Mouse (Mus musculus): Measurements from ENCODE around the gene Atat1. TPM values are rescaled to one million over a fixed set of nuclear protein-coding genes. Genes with fewer than 3 reads are reported as not detected.

Gene Atat1
- polyA plus RNA-seq, 1 experiment from 2014 or later = 421 TPM

GRCm38 (mm10) chr17:35927471-35927870 is 17.6 kb upstream of the Atat1 start:
- 75% methylated on average over 1 of the region's 1 CpGs for WGBS
- H3K36me3 ChIP-seq = peaks cover 79% of the 10 kb centered on the region
- H3K27me3 ChIP-seq = no peaks in the 10 kb centered on the region
- no peak for ATAC-seq (replicated peaks)
- no peak overlapping the region for H3K27ac ChIP-seq (replicated peaks)
- H3K4me1 ChIP-seq = no peaks in the 10 kb centered on the region
- no peak overlapping the region for H3K9ac ChIP-seq (replicated peaks)
- no peak overlapping the region for H3K4me2 ChIP-seq (replicated peaks)
- H3K9me3 ChIP-seq = no peaks in the 10 kb centered on the region
- H3K4me3 ChIP-seq = no peak overlapping the region

- no peak overlapping the region for H3K4me3 ChIP-seq
- H3K36me3 ChIP-seq = peaks cover 48% of the 10 kb centered on the region
- WGBS = 92% methylated on average over 4 of the region's 4 CpGs
- H3K9ac ChIP-seq (replicated peaks) = no peak overlapping the region
- H3K27me3 ChIP-seq = no peaks in the 10 kb centered on the region
- no peak overlapping the region for H3K27ac ChIP-seq (replicated peaks)
- H3K4me2 ChIP-seq (replicated peaks) = no peak overlapping the region
- ATAC-seq (replicated peaks) = no peak
- H3K4me1 ChIP-seq = peaks cover 31% of the 10 kb centered on the region
- H3K9me3 ChIP-seq = no peaks in the 10 kb centered on the region
These were observed 13.4 kb upstream of the Atat1 start for GRCm38 (mm10) chr17:35923281-35923680.

GRCm38 (mm10) chr17:35922566-35922965 is 12.7 kb upstream of the Atat1 start:
- H3K9me3 ChIP-seq = no peaks in the 10 kb centered on the region
- H3K9ac ChIP-seq (replicated peaks) = no peak overlapping the region
- H3K4me3 ChIP-seq = no peak overlapping the region
- no peak for ATAC-seq (replicated peaks)
- H3K36me3 ChIP-seq = peaks cover 41% of the 10 kb centered on the region
- H3K27ac ChIP-seq (replicated peaks) = no peak overlapping the region; the same call in 1 of the 2 replicates
- H3K4me1 ChIP-seq = peaks cover 31% of the 10 kb centered on the region
- WGBS = 93% methylated on average over 3 of the region's 3 CpGs
- no peaks in the 10 kb centered on the region for H3K27me3 ChIP-seq
- no peak overlapping the region for H3K4me2 ChIP-seq (replicated peaks)

- H3K4me1 ChIP-seq = peaks cover 31% of the 10 kb centered on the region
- no peak overlapping the region for H3K4me2 ChIP-seq (replicated peaks)
- WGBS = 80% methylated on average over 4 of the region's 4 CpGs
- ATAC-seq (replicated peaks) = no peak
- no peak overlapping the region for H3K4me3 ChIP-seq
- no peak overlapping the region for H3K9ac ChIP-seq (replicated peaks)
- H3K27me3 ChIP-seq = no peaks in the 10 kb centered on the region
- H3K9me3 ChIP-seq = no peaks in the 10 kb centered on the region
- peak overlapping the region; percentile 99; the same call in 1 of the 2 replicates for H3K27ac ChIP-seq (replicated peaks)
- H3K36me3 ChIP-seq = peaks cover 35% of the 10 kb centered on the region
These were observed 11.8 kb upstream of the Atat1 start for GRCm38 (mm10) chr17:35921710-35922109.

GRCm38 (mm10) chr17:35920862-35921562 is 11.1 kb upstream of the Atat1 start:
- peaks cover 28% of the 10 kb centered on the region for H3K36me3 ChIP-seq

GRCm38 (mm10) chr17:35920384-35920783 is 10.5 kb upstream of the Atat1 start:
- Histone ChIP-seq H3K27me3 (no peaks in the 10 kb centered on the region), H3K4me1 (peaks cover 35% of the 10 kb centered on the region), H3K4me3 (peak overlapping the region; percentile 77), H3K9me3 (no peaks in the 10 kb centered on the region), H3K36me3 (peaks cover 22% of the 10 kb centered on the region), H3K4me2 (replicated peaks) (peak overlapping the region; percentile 82), H3K27ac (replicated peaks) (peak overlapping the region; percentile 99), H3K9ac (replicated peaks) (peak overlapping the region; percentile 65)
- 81% methylated on average over 1 of the region's 1 CpGs for WGBS
- no peak for ATAC-seq (replicated peaks)

More at GRCm38 (mm10) chr17:35920862-35921562, 11.1 kb upstream of the Atat1 start:
- Histone ChIP-seq H3K4me2 (replicated peaks) (peak overlapping the region; percentile 82; the same call in 1 of the 2 replicates), H3K9me3 (no peaks in the 10 kb centered on the region), H3K9ac (replicated peaks) (no peak overlapping the region), H3K4me1 (peaks cover 31% of the 10 kb centered on the region), H3K27ac (replicated peaks) (peak overlapping the region; percentile 99), H3K4me3 (0 out of 2 replicates have a peak overlapping the region, but pooled peaks have one; percentile 77), H3K27me3 (no peaks in the 10 kb centered on the region)
- ATAC-seq (replicated peaks) = no peak
- 62% methylated on average over 5 of the region's 5 CpGs for WGBS

GRCm38 (mm10) chr17:35919864-35920301 is 10.0 kb upstream of the Atat1 start:
- Histone ChIP-seq H3K4me3 (peak overlapping the region; percentile 77), H3K27ac (replicated peaks) (peak overlapping the region; percentile 99), H3K9me3 (no peaks in the 10 kb centered on the region), H3K4me2 (replicated peaks) (peak overlapping the region; percentile 82), H3K9ac (replicated peaks) (peak overlapping the region; percentile 65), H3K4me1 (peaks cover 40% of the 10 kb centered on the region), H3K27me3 (no peaks in the 10 kb centered on the region), H3K36me3 (peaks cover 17% of the 10 kb centered on the region)
- no peak for ATAC-seq (replicated peaks)
- WGBS = 50% methylated on average over 6 of the region's 6 CpGs

GRCm38 (mm10) chr17:35919060-35919715 is 9.3 kb upstream of the Atat1 start:
- Histone ChIP-seq H3K27me3 (no peaks in the 10 kb centered on the region), H3K27ac (replicated peaks) (peak overlapping the region; percentile 99), H3K36me3 (peaks cover 14% of the 10 kb centered on the region), H3K9me3 (no peaks in the 10 kb centered on the region), H3K4me3 (peak overlapping the region; percentile 77), H3K9ac (replicated peaks) (peak overlapping the region; percentile 92), H3K4me1 (peaks cover 44% of the 10 kb centered on the region), H3K4me2 (replicated peaks) (peak overlapping the region; percentile 82)
- WGBS = 3% methylated on average over 7 of the region's 7 CpGs
- peak; percentile 55 for ATAC-seq (replicated peaks)

GRCm38 (mm10) chr17:35918276-35919059 is 8.6 kb upstream of the Atat1 start:
- no peak for ATAC-seq (replicated peaks)

GRCm38 (mm10) chr17:35917463-35918251 is 7.8 kb upstream of the Atat1 start:
- peaks cover 44% of the 10 kb centered on the region for H3K4me1 ChIP-seq
- no peaks in the 10 kb centered on the region for H3K27me3 ChIP-seq
- H3K27ac ChIP-seq (replicated peaks) = peak overlapping the region; percentile 99
- peak overlapping the region; percentile 82 for H3K4me2 ChIP-seq (replicated peaks)
- 0 out of 2 replicates have a peak, but pooled peaks have one; percentile 4 for ATAC-seq (replicated peaks)
- peak overlapping the region; percentile 77 for H3K4me3 ChIP-seq
- H3K9me3 ChIP-seq = no peaks in the 10 kb centered on the region
- H3K36me3 ChIP-seq = peaks cover 5% of the 10 kb centered on the region; the same call in 1 of the 2 replicates
- 0% methylated on average over 13 of the region's 13 CpGs for WGBS
- H3K9ac ChIP-seq (replicated peaks) = peak overlapping the region; percentile 92

More at GRCm38 (mm10) chr17:35918276-35919059, 8.6 kb upstream of the Atat1 start:
- Histone ChIP-seq H3K27ac (replicated peaks) (peak overlapping the region; percentile 99), H3K9me3 (no peaks in the 10 kb centered on the region), H3K4me1 (peaks cover 44% of the 10 kb centered on the region), H3K4me3 (peak overlapping the region; percentile 77), H3K9ac (replicated peaks) (peak overlapping the region; percentile 92), H3K4me2 (replicated peaks) (peak overlapping the region; percentile 82), H3K27me3 (no peaks in the 10 kb centered on the region), H3K36me3 (peaks cover 9% of the 10 kb centered on the region)
- under 1% methylated on average over 11 of the region's 11 CpGs for WGBS

- H3K27me3 ChIP-seq = no peaks in the 10 kb centered on the region
- peaks cover 7% of the 10 kb centered on the region; the same call in 1 of the 2 replicates for H3K36me3 ChIP-seq
- WGBS = 0% methylated on average over 8 of the region's 8 CpGs
- peak overlapping the region; percentile 77 for H3K4me3 ChIP-seq
- peaks cover 41% of the 10 kb centered on the region for H3K4me1 ChIP-seq
- ATAC-seq (replicated peaks) = no peak
- peak overlapping the region; percentile 82 for H3K4me2 ChIP-seq (replicated peaks)
- peak overlapping the region; percentile 99 for H3K27ac ChIP-seq (replicated peaks)
- H3K9me3 ChIP-seq = no peaks in the 10 kb centered on the region
- peak overlapping the region; percentile 92 for H3K9ac ChIP-seq (replicated peaks)
These were observed 7.2 kb upstream of the Atat1 start for GRCm38 (mm10) chr17:35917143-35917462.

Measured in forebrain, embryonic 15.5 days (tissue).